Mouse (Mus musculus) midbrain, embryonic 11.5 days (tissue): ENCODE measurements around the gene Sipa1l3. TPM values are rescaled to one million over a fixed set of nuclear protein-coding genes. Genes with fewer than 3 reads are reported as not detected.
A peak's percentile ranks its signal among the peaks of the same experiment; 100 is the strongest.

Source experiments
- ATAC-seq: fragments of 200-750 bp; cut with Nextera tagmentation; 2 replicates; pipeline ENCODE4 v1.8.0; 2017; ENCODE audit warnings: moderate TSS enrichment, moderate library complexity; ENCODE audit not compliant: low FRiP score
- DNase-seq: peaks from one replicate; pipeline ENCODE4 v3.0.0; 2015; ENCODE audit warnings: low spot score; ENCODE audit errors: missing footprints
- H3K27ac ChIP-seq: fragments of 300-500 bp; sonication (generic); 2 replicates; pipeline ENCODE4 v1.5.1; 2014; ENCODE audit warnings: low read depth, low read length
- H3K27me3 ChIP-seq: fragments of 300-500 bp; sonication (generic); 2 replicates; pipeline ENCODE4 v1.6.1; 2014; ENCODE audit warnings: mild to moderate bottlenecking, low read length, moderate library complexity, mixed read lengths; ENCODE audit not compliant: control insufficient read depth, insufficient read depth
- H3K36me3 ChIP-seq: fragments of 300-500 bp; sonication (generic); 2 replicates; pipeline ENCODE4 v1.6.1; 2014; ENCODE audit warnings: mild to moderate bottlenecking, low read length, moderate library complexity, mixed read lengths; ENCODE audit not compliant: control insufficient read depth, insufficient read depth
- H3K4me1 ChIP-seq: fragments of 300-500 bp; sonication (generic); 2 replicates; pipeline ENCODE4 v1.6.1; 2014; ENCODE audit warnings: low read length; ENCODE audit not compliant: control insufficient read depth, insufficient read depth
- H3K4me2 ChIP-seq: fragments of 300-500 bp; sonication (generic); 2 replicates; pipeline ENCODE4 v1.6.1; 2014; ENCODE audit warnings: mild to moderate bottlenecking, moderate library complexity
- H3K4me3 ChIP-seq: fragments of 300-500 bp; sonication (generic); 2 replicates; pipeline ENCODE4 v1.5.1; 2014; ENCODE audit warnings: low read depth, low read length
- H3K9ac ChIP-seq: fragments of 300-500 bp; sonication (generic); 2 replicates; pipeline ENCODE4 v1.6.1; 2014; ENCODE audit warnings: low read length
- H3K9me3 ChIP-seq: fragments of 300-500 bp; sonication (generic); 2 replicates; pipeline ENCODE4 v1.6.1; 2016; ENCODE audit warnings: low read length; ENCODE audit not compliant: control insufficient read depth
- whole genome bisulfite sequencing: fragments of 180-500 bp; shearing (Covaris S2); extraction: QIAGEN DNeasy Blood & Tissue Kit; methylation state at CpG from one replicate; pipeline ENCODE4 v1.1.7; 2014; 5-methylcytosine and 5-hydroxymethylcytosine counted together
- polyA plus RNA-seq: library from polyadenylated mRNA; unstranded; fragments of >200 nt; fragmentation: Nextera tagmentation; extraction: Ambion mirVana; gene quantifications from 2 replicates; pipeline ENCODE4 v1.2.1, GENCODE M21; 2014

The Sipa1l3 gene
- polyA plus RNA-seq, 1 experiment from 2014 or later: 7.8 TPM

DNA sequence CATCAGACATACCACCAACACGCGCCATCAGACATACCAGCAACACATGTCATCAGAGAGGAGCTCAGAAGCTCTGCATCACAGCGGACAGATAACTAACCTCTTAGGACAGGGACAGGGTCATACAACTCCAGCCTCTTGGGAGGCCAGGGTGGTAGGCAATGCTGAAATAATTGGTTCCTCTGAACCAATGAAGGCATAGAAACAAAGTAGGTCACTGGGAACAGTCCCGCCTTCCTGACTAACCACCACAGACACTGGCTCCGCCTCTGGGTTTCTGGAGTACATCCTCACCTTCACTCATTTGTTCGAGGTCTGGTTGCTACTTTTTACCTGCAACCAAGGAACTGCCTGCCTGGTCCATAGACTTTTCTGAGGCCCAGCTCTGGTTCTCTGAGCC lies 66.1 kb downstream of the Sipa1l3 start:
- Histone ChIP-seq H3K4me3 (no peak overlapping the region), H3K4me1 (peaks cover 19% of the 10 kb centered on the region), H3K36me3 (no peaks in the 10 kb centered on the region), H3K9ac (no peak overlapping the region), H3K4me2 (no peak overlapping the region), H3K9me3 (no peaks in the 10 kb centered on the region; the same call in 1 of the 2 replicates), H3K27ac (no peak overlapping the region), H3K27me3 (no peaks in the 10 kb centered on the region; the same call in 1 of the 2 replicates)
- 87% methylated on average over 6 of the region's 6 CpGs for WGBS
- DNase-seq (no peak), ATAC-seq (no peak)

DNA sequence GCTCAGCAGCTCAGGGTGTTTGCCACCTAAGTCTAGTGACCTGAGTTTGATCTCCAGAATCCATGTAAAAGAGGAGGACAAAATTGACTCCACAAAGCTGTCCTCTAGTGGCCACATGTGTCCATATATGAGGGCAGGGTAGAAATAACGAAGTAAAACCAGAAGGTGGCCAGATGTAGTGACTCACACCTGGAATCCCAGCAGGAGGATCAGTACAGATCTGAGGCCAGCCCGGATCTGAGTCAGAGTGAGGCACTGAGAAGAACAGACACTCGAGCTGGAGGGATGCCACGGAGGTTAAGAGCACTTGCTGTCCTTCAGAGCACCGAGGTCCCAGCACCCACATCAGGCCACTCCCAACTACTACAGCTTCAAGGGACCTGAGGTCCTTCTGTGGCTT lies 68.3 kb downstream of the Sipa1l3 start:
- WGBS: 81% methylated on average over 5 of the region's 5 CpGs
- Histone ChIP-seq H3K4me3 (no peak overlapping the region), H3K4me2 (no peak overlapping the region), H3K27me3 (no peaks in the 10 kb centered on the region; the same call in 1 of the 2 replicates), H3K4me1 (peaks cover 17% of the 10 kb centered on the region), H3K9me3 (no peaks in the 10 kb centered on the region; the same call in 1 of the 2 replicates), H3K9ac (no peak overlapping the region), H3K36me3 (no peaks in the 10 kb centered on the region), H3K27ac (no peak overlapping the region)
- ATAC-seq (no peak), DNase-seq (no peak)

DNA sequence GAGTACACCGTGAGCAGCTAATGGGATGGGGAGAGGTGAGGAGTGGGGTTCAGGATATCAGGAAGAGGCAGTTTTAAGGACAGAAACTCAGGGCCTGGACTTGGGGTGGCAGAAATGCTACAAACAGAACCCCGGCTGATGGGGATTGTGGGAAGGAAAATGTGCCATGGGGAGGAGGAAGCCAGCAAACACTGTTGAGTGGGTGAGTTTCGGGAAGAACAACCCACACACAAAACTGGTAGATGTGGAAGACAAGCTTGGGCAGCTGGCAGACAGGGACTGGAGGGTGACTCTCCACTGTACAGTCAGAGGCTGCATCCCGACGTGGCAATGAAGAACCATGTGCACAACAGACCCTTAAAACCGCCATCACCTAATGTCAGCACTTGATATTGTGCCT lies 69.6 kb downstream of the Sipa1l3 start:
- 95% methylated on average over 6 of the region's 6 CpGs for WGBS
- H3K4me3 ChIP-seq: no peak overlapping the region
- H3K27ac ChIP-seq: no peak overlapping the region
- no peak overlapping the region for H3K4me2 ChIP-seq
- ATAC-seq (no peak), DNase-seq (no peak)
- no peaks in the 10 kb centered on the region for H3K36me3 ChIP-seq
- H3K27me3 ChIP-seq: no peaks in the 10 kb centered on the region; the same call in 1 of the 2 replicates
- no peak overlapping the region for H3K9ac ChIP-seq
- H3K4me1 ChIP-seq: peaks cover 17% of the 10 kb centered on the region
- H3K9me3 ChIP-seq: no peaks in the 10 kb centered on the region

DNA sequence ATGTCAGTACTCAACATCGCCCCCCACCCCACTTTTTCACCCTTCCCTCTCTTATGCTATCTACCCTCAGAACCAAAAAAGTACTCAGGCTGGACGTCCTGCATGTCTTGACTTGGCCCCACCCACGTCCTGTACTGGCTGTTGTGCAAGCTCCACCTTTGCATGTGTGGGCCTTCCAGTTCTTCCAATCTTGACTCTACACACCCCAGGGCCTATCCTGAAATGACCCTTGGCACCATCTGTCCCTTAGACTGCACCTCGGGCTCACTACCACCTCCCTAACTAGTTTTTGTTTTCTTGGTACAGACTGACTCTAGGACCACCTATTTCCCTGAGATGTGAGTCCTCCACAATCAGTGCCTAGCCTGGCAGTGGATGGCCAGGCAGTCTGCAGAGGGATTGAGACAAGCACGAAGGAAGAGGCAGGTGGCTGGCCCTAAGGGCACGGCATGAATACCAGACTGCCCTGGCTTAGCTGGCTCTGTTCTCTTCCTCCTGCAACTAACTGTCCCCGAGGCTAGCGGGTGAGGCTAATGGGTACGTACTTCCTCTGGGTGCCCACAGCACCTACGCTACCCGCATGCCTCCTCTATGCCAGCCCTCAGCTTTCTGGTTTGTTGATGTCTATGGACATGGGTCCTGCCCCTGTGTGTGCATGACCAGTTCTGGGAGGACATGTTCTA lies 71.2 kb downstream of the Sipa1l3 start:
- no peak for ATAC-seq
- no peaks in the 10 kb centered on the region for H3K36me3 ChIP-seq
- no peak overlapping the region for H3K9ac ChIP-seq
- H3K4me1 ChIP-seq: peaks cover 1% of the 10 kb centered on the region; the same call in 1 of the 2 replicates
- H3K27ac ChIP-seq: no peak overlapping the region
- H3K9me3 ChIP-seq: no peaks in the 10 kb centered on the region
- DNase-seq: no peak
- WGBS: 84% methylated on average over 11 of the region's 11 CpGs
- H3K4me3 ChIP-seq: no peak overlapping the region
- no peak overlapping the region for H3K4me2 ChIP-seq
- H3K27me3 ChIP-seq: no peaks in the 10 kb centered on the region

DNA sequence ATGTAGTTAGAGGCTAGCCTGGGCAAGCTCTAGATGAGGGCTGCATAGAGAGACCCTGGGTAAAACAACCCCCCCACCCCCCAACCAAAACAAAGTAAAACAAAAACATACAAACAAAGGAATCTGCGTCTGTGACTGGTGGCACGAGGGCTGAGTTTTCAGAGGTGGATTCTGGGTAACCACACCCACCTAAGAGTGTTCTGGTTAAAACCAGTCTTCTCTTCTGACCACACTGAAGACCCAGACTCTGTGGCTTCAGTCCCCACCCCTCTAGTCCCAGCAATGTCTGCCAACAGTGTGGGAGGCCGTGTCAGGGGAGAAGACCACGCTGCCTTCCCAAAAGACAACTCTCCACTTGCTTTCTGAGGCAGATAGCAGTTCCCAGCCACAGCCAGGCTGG lies 72.3 kb downstream of the Sipa1l3 start:
- no peak overlapping the region for H3K4me2 ChIP-seq
- no peaks in the 10 kb centered on the region for H3K27me3 ChIP-seq
- ATAC-seq (no peak), DNase-seq (no peak)
- no peaks in the 10 kb centered on the region for H3K9me3 ChIP-seq
- H3K36me3 ChIP-seq: no peaks in the 10 kb centered on the region
- H3K4me1 ChIP-seq: peaks cover 8% of the 10 kb centered on the region
- no peak overlapping the region for H3K4me3 ChIP-seq
- WGBS: 84% methylated on average over 4 of the region's 4 CpGs
- H3K27ac ChIP-seq: no peak overlapping the region
- H3K9ac ChIP-seq: no peak overlapping the region

DNA sequence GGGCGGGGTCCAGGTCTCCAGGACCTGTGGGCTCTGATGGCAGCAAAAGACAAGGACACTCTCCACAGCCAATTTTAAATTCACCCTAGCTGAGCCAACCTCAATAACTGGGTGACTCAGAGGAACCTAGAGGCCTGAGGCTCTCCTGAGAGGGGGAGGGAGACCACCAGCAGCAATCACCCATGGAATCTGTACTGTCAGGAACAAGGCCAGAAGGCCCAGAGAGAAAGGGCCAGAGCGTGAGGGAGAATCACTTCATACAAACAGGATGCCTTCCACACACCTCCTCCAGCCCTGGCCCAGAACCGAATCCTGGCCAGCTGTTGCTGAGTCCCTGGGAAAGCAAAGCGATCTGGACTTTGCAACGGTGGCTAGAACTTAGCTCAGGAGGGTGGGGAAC lies 73.9 kb downstream of the Sipa1l3 start:
- H3K4me1 ChIP-seq: peaks cover 16% of the 10 kb centered on the region
- WGBS: 86% methylated on average over 5 of the region's 5 CpGs
- H3K27ac ChIP-seq: no peak overlapping the region
- H3K27me3 ChIP-seq: peaks cover 2% of the 10 kb centered on the region; the same call in 1 of the 2 replicates
- no peak overlapping the region for H3K4me3 ChIP-seq
- DNase-seq: no peak
- H3K4me2 ChIP-seq: no peak overlapping the region
- no peak for ATAC-seq
- no peaks in the 10 kb centered on the region for H3K36me3 ChIP-seq
- H3K9ac ChIP-seq: no peak overlapping the region
- no peaks in the 10 kb centered on the region for H3K9me3 ChIP-seq

DNA sequence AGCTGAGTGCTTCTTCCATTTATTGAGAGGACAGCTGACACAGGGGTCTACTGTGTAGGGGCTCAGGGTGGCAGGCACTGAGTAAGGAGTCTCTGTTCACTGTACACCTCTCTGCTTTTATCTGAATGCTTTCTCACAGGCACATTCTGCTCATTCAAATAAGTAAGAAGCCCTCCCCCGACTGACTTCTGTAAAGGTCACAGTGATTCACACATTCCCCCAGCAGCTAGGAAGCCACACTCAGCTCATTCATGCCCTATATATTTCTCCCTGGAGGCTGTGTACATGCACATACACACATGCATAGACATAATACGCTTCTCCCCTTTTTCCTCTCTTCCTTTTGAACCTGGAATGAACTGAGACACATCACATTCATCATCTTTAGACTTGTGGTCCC lies 74.4 kb downstream of the Sipa1l3 start:
- H3K9me3 ChIP-seq: no peaks in the 10 kb centered on the region
- 73% methylated on average over 2 of the region's 2 CpGs for WGBS
- peaks cover 16% of the 10 kb centered on the region for H3K4me1 ChIP-seq

DNA sequence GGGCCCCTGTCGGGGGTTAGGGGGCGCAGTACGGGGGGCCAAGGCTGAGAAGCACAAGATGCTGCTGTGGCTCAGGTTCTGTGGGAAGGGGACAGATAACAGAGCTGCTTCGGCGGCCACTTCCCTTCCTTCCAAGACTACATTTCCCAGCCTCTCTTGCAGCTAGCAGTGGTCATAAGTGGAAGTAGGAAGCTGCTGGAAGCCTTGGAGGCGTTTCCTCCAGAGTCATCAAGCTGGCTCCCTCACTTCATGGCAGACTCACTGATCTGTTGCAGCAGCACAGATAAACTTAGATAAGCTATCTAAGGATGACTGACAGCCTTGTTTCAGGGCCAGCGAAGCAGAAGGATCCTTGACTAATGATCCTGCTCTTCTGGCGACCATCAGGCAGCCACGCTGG lies 76.6 kb downstream of the Sipa1l3 start:
- H3K9ac ChIP-seq: no peak overlapping the region
- no peak for ATAC-seq
- no peaks in the 10 kb centered on the region for H3K9me3 ChIP-seq
- no peak overlapping the region for H3K4me2 ChIP-seq
- H3K4me3 ChIP-seq: no peak overlapping the region
- peak; percentile 84 for DNase-seq
- H3K36me3 ChIP-seq: no peaks in the 10 kb centered on the region
- H3K27ac ChIP-seq: no peak overlapping the region
- peaks cover 2% of the 10 kb centered on the region; the same call in 1 of the 2 replicates for H3K27me3 ChIP-seq
- peaks cover 16% of the 10 kb centered on the region for H3K4me1 ChIP-seq
- 54% methylated on average over 9 of the region's 9 CpGs for WGBS

More for the DNA sequence above, 74.4 kb downstream of the Sipa1l3 start:
- DNase-seq (no peak), ATAC-seq (no peak)
- Histone ChIP-seq H3K27ac (no peak overlapping the region), H3K4me3 (no peak overlapping the region), H3K4me2 (no peak overlapping the region), H3K36me3 (no peaks in the 10 kb centered on the region), H3K27me3 (peaks cover 2% of the 10 kb centered on the region; the same call in 1 of the 2 replicates), H3K9ac (no peak overlapping the region)

DNA sequence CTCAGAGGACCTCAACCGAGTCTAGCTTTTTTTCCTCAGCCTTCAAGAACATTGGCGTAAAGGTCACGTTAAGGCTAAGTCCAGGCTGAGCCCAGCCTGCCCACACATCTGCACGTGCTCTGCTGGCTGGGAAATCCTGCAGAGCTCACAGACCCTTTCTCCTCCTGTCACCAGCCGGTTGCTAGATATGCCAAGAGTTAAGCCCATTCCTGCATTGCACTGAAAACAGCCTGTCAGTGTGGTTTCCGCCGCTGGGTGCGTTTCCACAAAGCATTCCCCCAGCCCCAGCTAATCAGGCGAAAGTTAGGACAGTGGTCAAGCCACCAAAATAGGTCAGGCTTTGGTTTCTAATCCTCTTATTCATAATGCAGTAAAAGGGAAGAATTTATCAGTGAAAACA lies 77.3 kb downstream of the Sipa1l3 start:
- no peak overlapping the region for H3K27ac ChIP-seq
- H3K4me1 ChIP-seq: peaks cover 16% of the 10 kb centered on the region
- H3K27me3 ChIP-seq: peaks cover 2% of the 10 kb centered on the region; the same call in 1 of the 2 replicates
- no peak overlapping the region for H3K9ac ChIP-seq
- no peak overlapping the region for H3K4me2 ChIP-seq
- peak; percentile 59; the same call in 1 of the 2 replicates for ATAC-seq
- no peak for DNase-seq
- no peak overlapping the region for H3K4me3 ChIP-seq
- H3K9me3 ChIP-seq: no peaks in the 10 kb centered on the region
- H3K36me3 ChIP-seq: no peaks in the 10 kb centered on the region
- 20% methylated on average over 9 of the region's 9 CpGs for WGBS
